Mouse (Mus musculus) thymus, adult 2 months (tissue): ENCODE data around the gene Rnf115. TPM values are rescaled to one million over a fixed set of nuclear protein-coding genes. Genes with fewer than 3 reads are reported as not detected.
A peak's percentile ranks its signal among the peaks of the same experiment; 100 is the strongest.

Source experiments
- DNase-seq: peaks from one replicate; pipeline ENCODE4 v3.0.0; 2021
- H3K27ac ChIP-seq: fragments of 200-500 bp; 2 replicates; pipeline ENCODE4 v1.5.1; 2012; ENCODE audit warnings: low read length, control low read depth; ENCODE audit not compliant: control insufficient read depth, insufficient read depth
- H3K27me3 ChIP-seq: fragments of 200-500 bp; 2 replicates; pipeline ENCODE4 v1.6.1; 2012; ENCODE audit warnings: mild to moderate bottlenecking, low read length, moderate library complexity, mixed read lengths; ENCODE audit not compliant: control insufficient read depth, insufficient read depth
- H3K36me3 ChIP-seq: fragments of 200-500 bp; 2 replicates; pipeline ENCODE4 v1.6.1; 2012; ENCODE audit warnings: mild to moderate bottlenecking, low read length, moderate library complexity; ENCODE audit not compliant: control insufficient read depth, insufficient read depth
- H3K4me1 ChIP-seq: fragments of 200-500 bp; replicated peaks from 2 replicates; pipeline ENCODE4 v1.6.1; 2012; ENCODE audit warnings: low read length; ENCODE audit not compliant: control insufficient read depth, insufficient read depth
- H3K4me3 ChIP-seq: fragments of 200-500 bp; 2 replicates; pipeline ENCODE4 v1.5.1; 2012; ENCODE audit warnings: mild to moderate bottlenecking, low read length, control low read depth, moderate library complexity; ENCODE audit not compliant: control insufficient read depth, insufficient read depth
- CTCF ChIP-seq: fragments of 200-500 bp; IDR thresholded peaks from 2 replicates; pipeline ENCODE4 v1.5.1; 2012; ENCODE audit warnings: mild to moderate bottlenecking, control low read depth, low read length, moderate library complexity, borderline replicate concordance; ENCODE audit not compliant: control insufficient read depth, poor library complexity, insufficient read depth; ENCODE audit errors: extremely low read depth
- POLR2A ChIP-seq: fragments of 200-500 bp; IDR thresholded peaks from 2 replicates; pipeline ENCODE4 v1.6.1; 2012; ENCODE audit warnings: mild to moderate bottlenecking, low read length, control low read depth, moderate library complexity; ENCODE audit not compliant: control insufficient read depth, poor library complexity, insufficient read depth; ENCODE audit errors: extremely low read depth
- WGBS: fragments of 180-500 bp; shearing (Covaris S2); methylation state at CpG from one replicate; pipeline ENCODE4 v1.1.7; 2018; 5-methylcytosine and 5-hydroxymethylcytosine counted together
- polyA plus RNA-seq: library from polyadenylated mRNA; depleted of rRNA; stranded (reverse); fragments of >200 nt; gene quantifications from 2 replicates; pipeline ENCODE4 v1.2.3, GENCODE M21; 2012

Rnf115 gene
- polyA plus RNA-seq, 1 experiment = 24.1 TPM

DNA sequence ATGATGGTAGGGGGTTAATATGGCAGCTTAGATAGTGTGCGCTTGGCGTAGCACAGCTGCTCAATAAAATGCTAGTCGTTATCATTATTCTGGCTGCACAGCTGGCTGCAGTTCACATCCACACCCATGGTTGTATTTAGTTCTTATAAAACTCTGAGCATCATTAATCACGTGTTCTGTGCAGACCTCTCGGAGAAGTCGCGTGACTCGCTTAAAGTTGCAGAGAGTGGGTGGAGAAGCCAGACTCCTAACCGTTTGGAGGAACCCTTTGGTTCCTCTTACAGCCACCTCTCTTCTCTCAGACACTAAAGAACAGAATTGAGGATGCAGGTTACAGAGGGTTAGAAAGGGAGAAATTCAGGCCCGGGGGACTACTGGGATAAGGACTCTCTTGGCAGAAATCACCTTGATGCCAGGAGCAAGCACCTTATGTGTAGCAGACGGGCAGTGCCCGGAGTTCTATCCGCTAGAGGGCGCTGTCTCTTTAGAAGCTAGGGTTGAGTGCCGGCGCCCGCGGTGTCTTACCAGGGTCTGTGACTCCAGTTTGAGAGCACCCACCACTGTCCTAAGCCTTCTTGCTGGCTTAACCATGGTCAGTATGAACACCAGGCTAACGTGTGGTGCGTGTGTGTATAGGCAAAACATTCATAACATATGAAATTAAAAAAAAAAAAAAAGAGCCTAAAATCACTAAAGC, 85.1 kb downstream of the Rnf115 start:
- peak; percentile 91 for DNase-seq

DNA sequence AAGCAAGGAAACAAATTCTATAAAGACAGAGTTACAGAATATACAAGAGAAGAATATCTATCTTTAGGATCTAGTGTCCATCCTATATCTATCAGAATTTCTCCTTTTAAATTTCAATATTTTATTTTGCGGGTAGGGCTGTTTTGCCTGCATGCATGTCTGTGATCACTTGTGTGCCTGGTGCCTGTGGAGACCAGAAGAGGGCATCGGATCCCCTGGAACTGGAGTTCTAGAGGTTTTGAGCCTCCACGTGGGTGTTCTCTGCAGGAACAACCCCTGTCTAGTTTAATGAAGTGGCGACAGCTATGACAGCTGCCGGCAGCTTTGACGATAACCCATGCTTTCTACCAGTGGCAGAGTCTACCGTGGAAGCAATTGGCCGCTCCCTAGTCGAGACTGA, 85.6 kb downstream of the Rnf115 start:
- Histone ChIP-seq H3K27ac (no peak overlapping the region), H3K4me1 (peaks cover 24% of the 10 kb centered on the region), H3K27me3 (no peaks in the 10 kb centered on the region), H3K36me3 (no peaks in the 10 kb centered on the region), H3K4me3 (peak overlapping the region; percentile 22)
- whole genome bisulfite sequencing = 5% methylated on average over 9 of the region's 9 CpGs
- peak; percentile 44 for DNase-seq
- no peak for TF ChIP-seq CTCF
- TF ChIP-seq POLR2A = no peak

More for the DNA sequence above, 85.1 kb downstream of the Rnf115 start:
- no peaks in the 10 kb centered on the region for H3K27me3 ChIP-seq
- TF ChIP-seq CTCF = peak; percentile 86
- no peak for TF ChIP-seq POLR2A
- peaks cover 24% of the 10 kb centered on the region for H3K4me1 ChIP-seq
- H3K4me3 ChIP-seq = no peak overlapping the region
- WGBS = 27% methylated on average over 20 of the region's 20 CpGs
- no peak overlapping the region for H3K27ac ChIP-seq
- H3K36me3 ChIP-seq = no peaks in the 10 kb centered on the region

DNA sequence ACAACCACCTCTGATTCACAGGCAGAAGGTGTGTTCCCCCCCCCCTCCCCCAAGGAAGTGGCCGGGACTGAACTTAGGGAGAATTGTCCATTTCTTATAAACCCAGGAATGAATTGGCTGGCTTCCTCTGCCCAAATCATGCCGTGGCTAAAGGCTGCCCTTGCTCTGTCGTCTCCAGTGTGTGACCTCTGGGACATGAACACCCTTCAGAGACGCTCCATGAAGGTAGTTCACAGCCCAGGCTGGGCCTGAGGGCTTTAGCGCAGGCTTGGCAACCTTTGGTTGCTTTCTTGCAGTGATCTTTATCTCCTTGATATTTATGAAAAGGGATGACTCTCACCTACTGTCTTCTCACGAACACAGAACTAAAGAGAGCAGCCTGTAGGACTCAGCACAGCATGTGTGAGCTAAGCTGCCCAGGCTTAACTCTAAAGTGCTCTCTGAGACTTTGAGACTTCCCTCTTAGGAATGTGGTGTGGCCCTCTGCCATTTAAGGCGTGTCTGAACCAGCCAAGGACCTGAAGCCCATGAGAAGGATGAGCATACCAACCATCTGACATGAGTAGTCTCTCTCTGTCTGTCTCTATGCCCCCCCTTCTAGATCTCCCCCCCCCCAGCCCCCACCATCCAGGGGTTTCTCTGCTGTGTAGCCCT, 86.3 kb downstream of the Rnf115 start:
- H3K36me3 ChIP-seq = no peaks in the 10 kb centered on the region
- H3K27me3 ChIP-seq = no peaks in the 10 kb centered on the region
- DNase-seq = no peak
- peaks cover 24% of the 10 kb centered on the region for H3K4me1 ChIP-seq
- TF ChIP-seq CTCF (no peak), POLR2A (no peak)
- peak overlapping the region; percentile 22 for H3K4me3 ChIP-seq
- 14% methylated on average over 7 of the region's 7 CpGs for WGBS
- no peak overlapping the region; the same call in 1 of the 2 replicates for H3K27ac ChIP-seq

DNA sequence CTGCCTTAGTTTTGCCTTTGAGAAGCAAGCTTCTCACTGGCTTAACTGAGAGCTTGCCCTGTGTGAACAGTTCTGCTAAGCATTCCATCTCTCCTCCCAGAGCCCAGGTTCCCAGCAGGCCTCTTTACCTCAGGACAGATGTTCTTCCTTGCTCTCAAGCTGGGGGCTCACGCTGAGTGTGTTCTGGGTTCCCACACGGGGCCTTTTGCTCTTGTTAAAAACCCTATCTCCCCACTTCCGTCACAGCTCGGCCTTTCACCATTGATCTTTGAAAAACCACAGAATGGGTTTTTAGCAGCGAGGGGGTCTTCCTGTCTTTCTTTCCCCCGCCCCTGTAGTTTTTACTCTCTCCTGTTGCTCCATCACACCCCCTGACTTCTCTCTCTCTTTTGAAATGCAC, 86.9 kb downstream of the Rnf115 start:
- Histone ChIP-seq H3K4me3 (no peak overlapping the region), H3K4me1 (peaks cover 24% of the 10 kb centered on the region), H3K27ac (peak overlapping the region; percentile 25; the same call in 1 of the 2 replicates), H3K27me3 (no peaks in the 10 kb centered on the region), H3K36me3 (no peaks in the 10 kb centered on the region)
- peak; percentile 71 for DNase-seq
- WGBS = 7% methylated on average over 6 of the region's 6 CpGs
- no peak for TF ChIP-seq POLR2A

DNA sequence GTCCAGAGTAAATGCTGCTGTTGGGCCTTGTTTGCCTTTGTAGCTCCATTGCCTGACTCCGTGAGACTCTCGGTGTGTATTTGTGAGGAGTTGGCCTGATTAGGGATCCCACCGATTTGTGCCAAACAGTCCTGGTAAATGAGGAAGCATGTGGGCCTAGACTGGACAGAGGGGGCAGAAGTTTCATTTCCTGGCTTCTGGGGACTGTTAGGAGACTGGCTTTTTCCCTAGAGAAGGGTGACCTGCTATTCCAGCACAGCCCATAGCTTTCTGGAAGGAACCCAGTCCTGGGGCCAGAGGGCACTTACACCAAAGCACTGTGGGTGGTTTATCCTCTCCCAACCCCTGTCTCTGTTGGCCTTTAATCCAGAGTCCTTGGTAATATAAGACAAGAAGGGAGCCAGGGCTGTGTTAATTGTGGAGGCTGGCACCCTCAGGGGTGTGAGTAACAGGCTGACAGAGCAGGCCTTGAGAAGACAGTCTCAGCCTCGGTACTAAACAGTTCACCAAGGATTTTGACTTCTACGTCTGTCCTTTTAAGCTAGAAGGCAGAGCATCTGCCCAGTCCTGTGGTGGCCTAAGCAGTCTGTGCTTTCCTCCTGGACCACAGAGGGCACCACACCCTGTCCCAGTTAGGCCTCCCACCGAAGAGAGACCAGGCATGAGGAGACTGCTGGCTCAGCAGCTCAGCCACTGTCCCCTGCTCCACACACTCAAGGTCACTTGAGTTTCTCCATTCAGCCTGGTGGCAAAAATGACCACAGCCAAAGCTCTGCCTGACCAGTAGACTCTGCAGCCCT, 92.9 kb downstream of the Rnf115 start:
- Histone ChIP-seq H3K4me3 (no peak overlapping the region), H3K27ac (no peak overlapping the region), H3K36me3 (no peaks in the 10 kb centered on the region), H3K4me1 (0 out of 2 replicates have a peak, but pooled peaks cover 6% of the 10 kb centered on the region), H3K27me3 (no peaks in the 10 kb centered on the region)
- 85% methylated on average over 6 of the region's 6 CpGs for WGBS
- DNase-seq = no peak
- TF ChIP-seq POLR2A (no peak), CTCF (no peak)

DNA sequence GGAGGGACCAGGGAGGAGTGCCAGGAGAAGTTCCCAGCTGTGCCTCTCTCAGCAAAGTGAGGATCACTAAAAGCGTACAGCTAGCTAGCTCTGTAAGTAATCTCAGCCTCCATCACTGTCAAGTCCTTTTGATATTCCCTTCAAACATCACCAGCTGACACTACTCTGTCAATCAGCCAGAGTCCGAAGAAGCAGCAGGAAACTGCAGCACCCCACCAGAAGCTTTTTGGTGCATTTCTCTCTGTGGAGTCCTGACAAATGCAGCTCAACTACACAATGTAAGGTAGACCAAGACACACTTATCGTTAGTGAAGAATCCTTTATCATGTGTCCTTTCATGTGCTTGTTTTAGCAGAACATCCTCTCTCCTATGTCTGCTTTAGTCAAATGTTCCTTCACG, 94.1 kb downstream of the Rnf115 start:
- Histone ChIP-seq H3K4me3 (no peak overlapping the region), H3K27ac (no peak overlapping the region), H3K4me1 (no peaks in the 10 kb centered on the region), H3K27me3 (no peaks in the 10 kb centered on the region), H3K36me3 (no peaks in the 10 kb centered on the region)
- DNase-seq = no peak
- TF ChIP-seq POLR2A (no peak), CTCF (no peak)
- 90% methylated on average over 4 of the region's 4 CpGs for WGBS
